Mouse (Mus musculus): ENCODE data around the gene Purb. TPM values are rescaled to one million over a fixed set of nuclear protein-coding genes. Genes with fewer than 3 reads are reported as not detected.

The Purb gene
- polyA plus RNA-seq, 1 experiment from 2014 or later: 25.9 TPM

GRCm38 (mm10) chr11:6520507-6521173 is 44.9 kb upstream of the Purb start, which contains the start of gene Myo1g:
TSS of gene Myo1g (minus strand) at chr11:6520965.
- H3K9me3 ChIP-seq (ENCODE audit: low read depth, low read length): no peaks in the 10 kb centered on the region
- H3K4me2 ChIP-seq: no peak within 1 kb of the TSS
- H3K4me1 ChIP-seq (ENCODE audit: insufficient read depth): no peaks in the 10 kb centered on the region
- H3K36me3 ChIP-seq (ENCODE audit: insufficient read depth): peaks cover 18% of the 10 kb centered on the region
- no peak within 1 kb of the TSS; the same call in 1 of the 2 replicates for H3K27ac ChIP-seq (ENCODE audit: low read depth)
- no peak within 1 kb of the TSS for H3K4me3 ChIP-seq (ENCODE audit: low read depth, low read length)
- WGBS: 66% methylated on average over 7 of the region's 7 CpGs
- no peak for TF ChIP-seq CTCF (IDR thresholded peaks at IDR 0.05; ENCODE audit: low read depth)
- no peak for DNase-seq
- no peak for ATAC-seq (ENCODE audit: insufficient read depth)
- no peaks in the 10 kb centered on the region for H3K27me3 ChIP-seq (ENCODE audit: insufficient read depth, low read length)
- H3K9ac ChIP-seq: no peak within 1 kb of the TSS

GRCm38 (mm10) chr11:6519491-6520033 is 43.8 kb upstream of the Purb start:
- ATAC-seq (ENCODE audit: insufficient read depth) (no peak), DNase-seq (no peak)
- no peak for TF ChIP-seq CTCF (IDR thresholded peaks at IDR 0.05; ENCODE audit: low read depth)
- no peak overlapping the region for H3K4me3 ChIP-seq (ENCODE audit: low read depth, low read length)
- 0 out of 2 replicates have a peak, but pooled peaks cover 3% of the 10 kb centered on the region for H3K4me1 ChIP-seq (ENCODE audit: insufficient read depth)
- no peak overlapping the region; the same call in 1 of the 2 replicates for H3K27ac ChIP-seq (ENCODE audit: low read depth)
- H3K36me3 ChIP-seq (ENCODE audit: insufficient read depth): peaks cover 7% of the 10 kb centered on the region
- H3K9me3 ChIP-seq (ENCODE audit: low read depth, low read length): no peaks in the 10 kb centered on the region
- no peak overlapping the region for H3K9ac ChIP-seq
- no peaks in the 10 kb centered on the region for H3K27me3 ChIP-seq (ENCODE audit: insufficient read depth, low read length)
- H3K4me2 ChIP-seq: no peak overlapping the region
- WGBS: 69% methylated on average over 11 of the region's 11 CpGs

- Histone ChIP-seq H3K4me2 (no peak overlapping the region), H3K27me3 (ENCODE audit: insufficient read depth, low read length) (no peaks in the 10 kb centered on the region), H3K27ac (ENCODE audit: low read depth) (no peak overlapping the region), H3K36me3 (ENCODE audit: insufficient read depth) (no peaks in the 10 kb centered on the region), H3K9ac (no peak overlapping the region; the same call in 1 of the 2 replicates), H3K4me1 (ENCODE audit: insufficient read depth) (0 out of 2 replicates have a peak, but pooled peaks cover 3% of the 10 kb centered on the region), H3K9me3 (ENCODE audit: low read depth, low read length) (no peaks in the 10 kb centered on the region), H3K4me3 (ENCODE audit: low read depth, low read length) (no peak overlapping the region)
- TF ChIP-seq CTCF (IDR thresholded peaks at IDR 0.05; ENCODE audit: low read depth): no peak
- WGBS: 29% methylated on average over 7 of the region's 7 CpGs
- peak; percentile 52; the same call in 1 of the 2 replicates for ATAC-seq (ENCODE audit: insufficient read depth)
- DNase-seq: peak; percentile 17
Observed at GRCm38 (mm10) chr11:6514837-6515236, 39.1 kb upstream of the Purb start.

GRCm38 (mm10) chr11:6508269-6508876 is 32.7 kb upstream of the Purb start:
- ATAC-seq (ENCODE audit: insufficient read depth) (no peak), DNase-seq (no peak)
- WGBS: 54% methylated on average over 1 of the region's 1 CpGs
- no peak overlapping the region for H3K9ac ChIP-seq
- H3K27me3 ChIP-seq (ENCODE audit: insufficient read depth, low read length): no peaks in the 10 kb centered on the region
- H3K4me1 ChIP-seq (ENCODE audit: insufficient read depth): no peaks in the 10 kb centered on the region
- TF ChIP-seq CTCF (IDR thresholded peaks at IDR 0.05; ENCODE audit: low read depth): no peak
- H3K4me2 ChIP-seq: no peak overlapping the region
- H3K36me3 ChIP-seq (ENCODE audit: insufficient read depth): no peaks in the 10 kb centered on the region
- no peaks in the 10 kb centered on the region for H3K9me3 ChIP-seq (ENCODE audit: low read depth, low read length)
- no peak overlapping the region for H3K27ac ChIP-seq (ENCODE audit: low read depth)
- H3K4me3 ChIP-seq (ENCODE audit: low read depth, low read length): no peak overlapping the region

GRCm38 (mm10) chr11:6506516-6506915 is 30.8 kb upstream of the Purb start:
- H3K4me2 ChIP-seq: no peak overlapping the region
- 53% methylated on average over 9 of the region's 9 CpGs for WGBS
- H3K9ac ChIP-seq: no peak overlapping the region
- no peak for TF ChIP-seq CTCF (IDR thresholded peaks at IDR 0.05; ENCODE audit: low read depth)
- no peaks in the 10 kb centered on the region for H3K27me3 ChIP-seq (ENCODE audit: insufficient read depth, low read length)
- ATAC-seq (ENCODE audit: insufficient read depth) (no peak), DNase-seq (no peak)
- H3K4me1 ChIP-seq (ENCODE audit: insufficient read depth): no peaks in the 10 kb centered on the region
- H3K36me3 ChIP-seq (ENCODE audit: insufficient read depth): no peaks in the 10 kb centered on the region
- H3K9me3 ChIP-seq (ENCODE audit: low read depth, low read length): no peaks in the 10 kb centered on the region
- H3K4me3 ChIP-seq (ENCODE audit: low read depth, low read length): no peak overlapping the region
- no peak overlapping the region for H3K27ac ChIP-seq (ENCODE audit: low read depth)

- Histone ChIP-seq H3K4me3 (ENCODE audit: low read depth, low read length) (no peak overlapping the region), H3K9ac (no peak overlapping the region), H3K4me1 (ENCODE audit: insufficient read depth) (no peaks in the 10 kb centered on the region), H3K27ac (ENCODE audit: low read depth) (no peak overlapping the region), H3K27me3 (ENCODE audit: insufficient read depth, low read length) (no peaks in the 10 kb centered on the region), H3K4me2 (no peak overlapping the region), H3K36me3 (ENCODE audit: insufficient read depth) (no peaks in the 10 kb centered on the region), H3K9me3 (ENCODE audit: low read depth, low read length) (no peaks in the 10 kb centered on the region)
- TF ChIP-seq CTCF (IDR thresholded peaks at IDR 0.05; ENCODE audit: low read depth): no peak
- peak; percentile 6 for DNase-seq
- 65% methylated on average over 6 of the region's 6 CpGs for WGBS
- no peak for ATAC-seq (ENCODE audit: insufficient read depth)
Observed at GRCm38 (mm10) chr11:6504689-6505088, 29.0 kb upstream of the Purb start.

- no peak for TF ChIP-seq CTCF (IDR thresholded peaks at IDR 0.05; ENCODE audit: low read depth)
- Histone ChIP-seq H3K27me3 (ENCODE audit: insufficient read depth, low read length) (no peaks in the 10 kb centered on the region), H3K27ac (ENCODE audit: low read depth) (no peak overlapping the region), H3K4me3 (ENCODE audit: low read depth, low read length) (no peak overlapping the region), H3K4me2 (no peak overlapping the region), H3K36me3 (ENCODE audit: insufficient read depth) (no peaks in the 10 kb centered on the region), H3K4me1 (ENCODE audit: insufficient read depth) (no peaks in the 10 kb centered on the region), H3K9ac (no peak overlapping the region), H3K9me3 (ENCODE audit: low read depth, low read length) (no peaks in the 10 kb centered on the region)
- ATAC-seq (ENCODE audit: insufficient read depth) (no peak), DNase-seq (no peak)
- 58% methylated on average over 3 of the region's 3 CpGs for WGBS
Observed at GRCm38 (mm10) chr11:6504226-6504625, 28.5 kb upstream of the Purb start.

Measured in lung, embryonic 14.5 days (tissue).